Mouse (Mus musculus): ENCODE results near the gene Acin1. TPM values are rescaled to one million over a fixed set of nuclear protein-coding genes. Genes with fewer than 3 reads are reported as not detected.

The Acin1 gene
- polyA plus RNA-seq (2014; fragmentation: Nextera tagmentation; extraction: Ambion mirVana), result 98.2 and 99.1 TPM in 2 replicates

GRCm38 (mm10) chr14:54686522-54687143, at the start of gene Acin1:
Acin1 (minus strand) TSS chr14:54686931.
- peak within 1 kb of the TSS; percentile 97 for H3K27ac ChIP-seq
- peak within 1 kb of the TSS; percentile 88 for H3K9ac ChIP-seq
- peaks cover 22% of the 10 kb centered on the region for H3K4me1 ChIP-seq (replicated peaks; ENCODE audit: control insufficient read depth, insufficient read depth, low read length)
- H3K4me2 ChIP-seq (replicated peaks), result peak within 1 kb of the TSS; percentile 89
- H3K4me3 ChIP-seq (replicated peaks; ENCODE audit: low read length), result peak within 1 kb of the TSS; percentile 85
- H3K36me3 ChIP-seq (replicated peaks; ENCODE audit: control insufficient read depth, insufficient read depth), result peaks cover 44% of the 10 kb centered on the region
- H3K9me3 ChIP-seq (ENCODE audit: control insufficient read depth, low read length), result no peaks in the 10 kb centered on the region
- no peaks in the 10 kb centered on the region for H3K27me3 ChIP-seq (ENCODE audit: control insufficient read depth, insufficient read depth, low read length)
- DNase-seq (ENCODE audit: low spot score) (peak; percentile 100), ATAC-seq (ENCODE audit: low FRiP score) (peak; percentile 98)
- under 1% methylated on average over 44 of the region's 44 CpGs for WGBS

- Histone ChIP-seq H3K27ac (no peak overlapping the region), H3K9ac (no peak overlapping the region), H3K36me3 (replicated peaks; ENCODE audit: control insufficient read depth, insufficient read depth) (no peaks in the 10 kb centered on the region), H3K4me2 (replicated peaks) (no peak overlapping the region), H3K4me3 (replicated peaks; ENCODE audit: low read length) (no peak overlapping the region), H3K27me3 (ENCODE audit: control insufficient read depth, insufficient read depth, low read length) (no peaks in the 10 kb centered on the region), H3K4me1 (replicated peaks; ENCODE audit: control insufficient read depth, insufficient read depth, low read length) (peaks cover 5% of the 10 kb centered on the region; the same call in 1 of the 2 replicates), H3K9me3 (ENCODE audit: control insufficient read depth, low read length) (no peaks in the 10 kb centered on the region)
- ATAC-seq (ENCODE audit: low FRiP score) (no peak), DNase-seq (ENCODE audit: low spot score) (no peak)
- 84% methylated on average over 4 of the region's 4 CpGs for WGBS
These were observed 48.5 kb upstream of the Acin1 start for GRCm38 (mm10) chr14:54735221-54735620.

GRCm38 (mm10) chr14:54734004-54734403, 47.3 kb upstream of the Acin1 start:
- Histone ChIP-seq H3K4me3 (replicated peaks; ENCODE audit: low read length) (no peak overlapping the region), H3K9me3 (ENCODE audit: control insufficient read depth, low read length) (no peaks in the 10 kb centered on the region), H3K4me1 (replicated peaks; ENCODE audit: control insufficient read depth, insufficient read depth, low read length) (peaks cover 5% of the 10 kb centered on the region; the same call in 1 of the 2 replicates), H3K9ac (no peak overlapping the region), H3K36me3 (replicated peaks; ENCODE audit: control insufficient read depth, insufficient read depth) (no peaks in the 10 kb centered on the region), H3K27me3 (ENCODE audit: control insufficient read depth, insufficient read depth, low read length) (no peaks in the 10 kb centered on the region), H3K27ac (no peak overlapping the region), H3K4me2 (replicated peaks) (no peak overlapping the region)
- DNase-seq (ENCODE audit: low spot score) (no peak), ATAC-seq (ENCODE audit: low FRiP score) (no peak)
- 84% methylated on average over 4 of the region's 4 CpGs for WGBS

- Histone ChIP-seq H3K36me3 (replicated peaks; ENCODE audit: control insufficient read depth, insufficient read depth) (no peaks in the 10 kb centered on the region), H3K9me3 (ENCODE audit: control insufficient read depth, low read length) (no peaks in the 10 kb centered on the region), H3K4me2 (replicated peaks) (no peak overlapping the region), H3K9ac (no peak overlapping the region), H3K4me3 (replicated peaks; ENCODE audit: low read length) (no peak overlapping the region), H3K27me3 (ENCODE audit: control insufficient read depth, insufficient read depth, low read length) (no peaks in the 10 kb centered on the region), H3K27ac (no peak overlapping the region), H3K4me1 (replicated peaks; ENCODE audit: control insufficient read depth, insufficient read depth, low read length) (0 out of 2 replicates have a peak, but pooled peaks cover under 1% of the 10 kb centered on the region)
- ATAC-seq (ENCODE audit: low FRiP score) (no peak), DNase-seq (ENCODE audit: low spot score) (no peak)
- WGBS, result 91% methylated on average over 8 of the region's 8 CpGs
These were observed 45.5 kb upstream of the Acin1 start for GRCm38 (mm10) chr14:54732206-54732605.

GRCm38 (mm10) chr14:54730305-54730704, 43.6 kb upstream of the Acin1 start:
- no peaks in the 10 kb centered on the region for H3K9me3 ChIP-seq (ENCODE audit: control insufficient read depth, low read length)
- WGBS, result 91% methylated on average over 6 of the region's 6 CpGs
- H3K27ac ChIP-seq, result no peak overlapping the region
- no peak overlapping the region for H3K4me2 ChIP-seq (replicated peaks)
- H3K36me3 ChIP-seq (replicated peaks; ENCODE audit: control insufficient read depth, insufficient read depth), result no peaks in the 10 kb centered on the region
- H3K4me3 ChIP-seq (replicated peaks; ENCODE audit: low read length), result no peak overlapping the region
- no peak overlapping the region for H3K9ac ChIP-seq
- H3K4me1 ChIP-seq (replicated peaks; ENCODE audit: control insufficient read depth, insufficient read depth, low read length), result no peaks in the 10 kb centered on the region
- ATAC-seq (ENCODE audit: low FRiP score) (no peak), DNase-seq (ENCODE audit: low spot score) (no peak)
- no peaks in the 10 kb centered on the region for H3K27me3 ChIP-seq (ENCODE audit: control insufficient read depth, insufficient read depth, low read length)

- DNase-seq (ENCODE audit: low spot score), result no peak
- no peak for ATAC-seq (ENCODE audit: low FRiP score)
- no peaks in the 10 kb centered on the region for H3K4me1 ChIP-seq (replicated peaks; ENCODE audit: control insufficient read depth, insufficient read depth, low read length)
These were observed 42.3 kb upstream of the Acin1 start for GRCm38 (mm10) chr14:54728823-54729653.

GRCm38 (mm10) chr14:54727565-54727964, 40.8 kb upstream of the Acin1 start:
- Histone ChIP-seq H3K4me3 (replicated peaks; ENCODE audit: low read length) (no peak overlapping the region), H3K27ac (no peak overlapping the region), H3K4me1 (replicated peaks; ENCODE audit: control insufficient read depth, insufficient read depth, low read length) (no peaks in the 10 kb centered on the region), H3K27me3 (ENCODE audit: control insufficient read depth, insufficient read depth, low read length) (no peaks in the 10 kb centered on the region), H3K36me3 (replicated peaks; ENCODE audit: control insufficient read depth, insufficient read depth) (no peaks in the 10 kb centered on the region), H3K4me2 (replicated peaks) (no peak overlapping the region), H3K9ac (no peak overlapping the region), H3K9me3 (ENCODE audit: control insufficient read depth, low read length) (no peaks in the 10 kb centered on the region)
- DNase-seq (ENCODE audit: low spot score) (no peak), ATAC-seq (ENCODE audit: low FRiP score) (no peak)
- 85% methylated on average over 5 of the region's 5 CpGs for WGBS

More at GRCm38 (mm10) chr14:54728823-54729653, 42.3 kb upstream of the Acin1 start:
- no peak overlapping the region for H3K4me3 ChIP-seq (replicated peaks; ENCODE audit: low read length)
- H3K27ac ChIP-seq, result no peak overlapping the region
- no peaks in the 10 kb centered on the region for H3K27me3 ChIP-seq (ENCODE audit: control insufficient read depth, insufficient read depth, low read length)
- 63% methylated on average over 13 of the region's 13 CpGs for WGBS
- no peak overlapping the region for H3K9ac ChIP-seq
- H3K9me3 ChIP-seq (ENCODE audit: control insufficient read depth, low read length), result no peaks in the 10 kb centered on the region
- H3K36me3 ChIP-seq (replicated peaks; ENCODE audit: control insufficient read depth, insufficient read depth), result no peaks in the 10 kb centered on the region
- H3K4me2 ChIP-seq (replicated peaks), result no peak overlapping the region

- H3K27ac ChIP-seq, result no peak overlapping the region
- no peaks in the 10 kb centered on the region for H3K27me3 ChIP-seq (ENCODE audit: control insufficient read depth, insufficient read depth, low read length)
- no peak overlapping the region for H3K9ac ChIP-seq
- 82% methylated on average over 6 of the region's 6 CpGs for WGBS
- ATAC-seq (ENCODE audit: low FRiP score) (no peak), DNase-seq (ENCODE audit: low spot score) (no peak)
- H3K4me2 ChIP-seq (replicated peaks), result no peak overlapping the region
- H3K4me3 ChIP-seq (replicated peaks; ENCODE audit: low read length), result no peak overlapping the region
- H3K36me3 ChIP-seq (replicated peaks; ENCODE audit: control insufficient read depth, insufficient read depth), result no peaks in the 10 kb centered on the region
- H3K9me3 ChIP-seq (ENCODE audit: control insufficient read depth, low read length), result no peaks in the 10 kb centered on the region
- H3K4me1 ChIP-seq (replicated peaks; ENCODE audit: control insufficient read depth, insufficient read depth, low read length), result no peaks in the 10 kb centered on the region
These were observed 37.3 kb upstream of the Acin1 start for GRCm38 (mm10) chr14:54724049-54724448.

GRCm38 (mm10) chr14:54721711-54722110, 35.0 kb upstream of the Acin1 start:
- H3K27ac ChIP-seq, result no peak overlapping the region
- WGBS, result 83% methylated on average over 10 of the region's 10 CpGs
- no peak overlapping the region for H3K9ac ChIP-seq
- no peaks in the 10 kb centered on the region for H3K27me3 ChIP-seq (ENCODE audit: control insufficient read depth, insufficient read depth, low read length)
- H3K4me2 ChIP-seq (replicated peaks), result no peak overlapping the region
- no peaks in the 10 kb centered on the region for H3K9me3 ChIP-seq (ENCODE audit: control insufficient read depth, low read length)
- DNase-seq (ENCODE audit: low spot score) (no peak), ATAC-seq (ENCODE audit: low FRiP score) (no peak)
- H3K4me1 ChIP-seq (replicated peaks; ENCODE audit: control insufficient read depth, insufficient read depth, low read length), result no peaks in the 10 kb centered on the region
- H3K4me3 ChIP-seq (replicated peaks; ENCODE audit: low read length), result no peak overlapping the region
- no peaks in the 10 kb centered on the region for H3K36me3 ChIP-seq (replicated peaks; ENCODE audit: control insufficient read depth, insufficient read depth)
